Mouse (Mus musculus) kidney, adult 2 months (tissue): ENCODE results near the gene Mypop.

Experiments
- CTCF ChIP-seq: fragments of 200-500 bp; conservative IDR thresholded peaks from 2 replicates; pipeline ENCODE4 v1.5.1; 2011; ENCODE audit warnings: low read depth, mild to moderate bottlenecking, control low read depth, low read length, moderate library complexity, mixed read lengths; ENCODE audit not compliant: insufficient read depth, insufficient read length
- POLR2A ChIP-seq: fragments of 200-500 bp; IDR thresholded peaks from one replicate; pipeline ENCODE4 v1.6.1; 2011; ENCODE audit warnings: low read depth, low read length, control low read depth

- TF ChIP-seq CTCF (no peak), POLR2A (no peak)
These were observed 33.1 kb downstream of the Mypop start, which contains the start of gene Sympk for GRCm38 (mm10) chr7:19024096-19024506.
